Mouse (Mus musculus) midbrain, postnatal 0 days (tissue): ENCODE measurements around the gene Gli2. TPM values are rescaled to one million over a fixed set of nuclear protein-coding genes. Genes with fewer than 3 reads are reported as not detected.

Source experiments
- ATAC-seq: fragments of 200-750 bp; cut with Nextera tagmentation; 2 replicates; pipeline ENCODE4 v1.8.0; 2017; ENCODE audit warnings: moderate number of reproducible peaks, mild to moderate bottlenecking, moderate TSS enrichment, moderate library complexity; ENCODE audit not compliant: low FRiP score
- DNase-seq: peaks from one replicate; pipeline ENCODE4 v3.0.0-alpha.2; 2015; ENCODE audit warnings: low spot score
- H3K27ac ChIP-seq: fragments of 300-500 bp; sonication (generic); 2 replicates; pipeline ENCODE4 v1.5.1; 2014; ENCODE audit warnings: low read depth, mild to moderate bottlenecking, low read length, mixed read lengths
- H3K27me3 ChIP-seq: fragments of 300-500 bp; sonication (generic); 2 replicates; pipeline ENCODE4 v1.6.1; 2014; ENCODE audit warnings: low read length, control low read depth, mixed read lengths; ENCODE audit not compliant: insufficient read depth
- H3K36me3 ChIP-seq: fragments of 300-500 bp; sonication (generic); 2 replicates; pipeline ENCODE4 v1.6.1; 2014; ENCODE audit warnings: low read length, control low read depth, mixed read lengths; ENCODE audit not compliant: insufficient read depth
- H3K4me1 ChIP-seq: fragments of 300-500 bp; sonication (generic); 2 replicates; pipeline ENCODE4 v1.6.1; 2014; ENCODE audit warnings: mild to moderate bottlenecking, control low read depth, antibody characterized with exemption, low read length, mixed read lengths; ENCODE audit not compliant: insufficient read depth
- H3K4me2 ChIP-seq: fragments of 300-500 bp; sonication (generic); 2 replicates; pipeline ENCODE4 v1.6.1; 2014; ENCODE audit warnings: low read depth, mild to moderate bottlenecking, low read length, mixed read lengths; ENCODE audit not compliant: poor library complexity, severe bottlenecking
- H3K4me3 ChIP-seq: fragments of 300-500 bp; sonication (generic); 2 replicates; pipeline ENCODE4 v1.5.1; 2014; ENCODE audit warnings: low read depth, mild to moderate bottlenecking, low read length, moderate library complexity
- H3K9ac ChIP-seq: fragments of 300-500 bp; sonication (generic); replicated peaks from 2 replicates; pipeline ENCODE4 v1.6.1; 2014; ENCODE audit warnings: mild to moderate bottlenecking, low read length, moderate library complexity, mixed read lengths; ENCODE audit not compliant: poor library complexity, severe bottlenecking
- H3K9me3 ChIP-seq: fragments of 300-500 bp; sonication (generic); 2 replicates; pipeline ENCODE4 v1.6.1; 2016; ENCODE audit warnings: low read length, control low read depth
- CTCF ChIP-seq: IDR thresholded peaks from 2 replicates; pipeline ENCODE4 v1.5.1; 2016; ENCODE audit warnings: antibody characterized with exemption, mild to moderate bottlenecking
- WGBS: fragments of 180-500 bp; shearing (Covaris S2); extraction: QIAGEN DNeasy Blood & Tissue Kit; methylation state at CpG from one replicate; pipeline ENCODE4 v1.1.7; 2014; 5-methylcytosine and 5-hydroxymethylcytosine counted together
- polyA plus RNA-seq: library from polyadenylated mRNA; unstranded; fragments of >200 nt; fragmentation: Nextera tagmentation; extraction: Ambion mirVana; gene quantifications from 2 replicates; pipeline ENCODE4 v1.2.1, GENCODE M21; 2015
- total RNA-seq: library from RNA; depleted of rRNA; stranded (reverse); fragments of >200 nt; gene quantifications from 2 replicates; pipeline ENCODE4 v1.2.3, GENCODE M21; 2014

The Gli2 gene
- total and polyA plus RNA-seq, 2 experiments from 2014 or later: 0.84 to 4.7 TPM

DNA sequence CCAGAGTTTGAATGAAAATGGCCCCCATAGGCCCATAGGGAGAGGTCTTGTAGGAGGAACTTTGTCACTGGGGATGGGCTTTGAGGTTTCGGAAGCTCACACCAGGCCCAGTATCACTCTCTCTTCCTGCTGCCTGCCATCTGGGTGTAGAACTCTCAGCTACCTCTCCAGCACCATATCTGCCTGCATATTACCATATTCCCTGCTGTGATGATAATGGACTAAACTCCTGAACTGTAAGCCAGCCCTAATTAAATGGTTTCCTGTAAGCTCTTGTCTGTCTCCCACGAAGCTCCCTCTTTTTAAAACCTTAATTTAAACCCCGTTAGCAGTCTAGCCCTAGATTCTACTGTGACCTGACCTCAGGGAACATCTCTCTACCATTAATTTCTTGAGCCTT, 149.0 kb downstream of the Gli2 start:
- Histone ChIP-seq H3K27ac (no peak overlapping the region), H3K4me3 (no peak overlapping the region), H3K4me2 (no peak overlapping the region), H3K27me3 (no peaks in the 10 kb centered on the region), H3K36me3 (no peaks in the 10 kb centered on the region), H3K4me1 (no peaks in the 10 kb centered on the region), H3K9ac (no peak overlapping the region), H3K9me3 (no peaks in the 10 kb centered on the region)
- no peak for DNase-seq
- TF ChIP-seq CTCF: no peak
- ATAC-seq: no peak
- 60% methylated on average over 3 of the region's 3 CpGs for WGBS

DNA sequence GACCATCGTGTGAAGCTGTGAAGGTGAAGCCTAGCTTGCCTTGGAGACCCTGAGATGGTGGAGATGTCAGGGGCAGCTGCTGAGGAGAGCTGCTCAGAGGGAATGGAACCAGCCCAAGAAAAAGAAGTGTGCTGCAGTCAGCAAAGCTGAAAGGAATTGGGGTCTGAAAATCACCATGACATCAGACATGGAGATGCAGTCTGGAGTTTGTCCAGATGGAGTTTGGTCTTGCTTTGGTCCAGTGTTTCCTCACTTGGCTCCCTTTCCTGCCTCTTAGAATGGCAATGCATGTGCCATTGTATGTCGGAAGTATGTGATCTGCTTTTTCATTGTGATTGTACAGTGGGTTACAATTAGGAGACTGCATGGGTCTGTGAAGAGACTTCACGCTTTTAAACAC, 149.7 kb downstream of the Gli2 start:
- ATAC-seq (no peak), DNase-seq (peak; percentile 56)
- 84% methylated on average over 3 of the region's 3 CpGs for WGBS
- no peak for TF ChIP-seq CTCF
- Histone ChIP-seq H3K9ac (no peak overlapping the region), H3K36me3 (no peaks in the 10 kb centered on the region), H3K27me3 (no peaks in the 10 kb centered on the region), H3K9me3 (no peaks in the 10 kb centered on the region), H3K27ac (no peak overlapping the region), H3K4me1 (no peaks in the 10 kb centered on the region), H3K4me3 (no peak overlapping the region), H3K4me2 (no peak overlapping the region)

GRCm38 (mm10) chr1:118901868-118902586, 151.4 kb downstream of the Gli2 start:
- ATAC-seq (no peak), DNase-seq (no peak)
- Histone ChIP-seq H3K4me2 (no peak overlapping the region), H3K4me1 (no peaks in the 10 kb centered on the region), H3K9me3 (no peaks in the 10 kb centered on the region), H3K9ac (no peak overlapping the region), H3K27me3 (no peaks in the 10 kb centered on the region), H3K36me3 (no peaks in the 10 kb centered on the region), H3K4me3 (no peak overlapping the region), H3K27ac (no peak overlapping the region)
- 0 out of 2 replicates have a peak, but pooled peaks have one; percentile 6 for TF ChIP-seq CTCF
- WGBS: 41% methylated on average over 7 of the region's 8 CpGs

DNA sequence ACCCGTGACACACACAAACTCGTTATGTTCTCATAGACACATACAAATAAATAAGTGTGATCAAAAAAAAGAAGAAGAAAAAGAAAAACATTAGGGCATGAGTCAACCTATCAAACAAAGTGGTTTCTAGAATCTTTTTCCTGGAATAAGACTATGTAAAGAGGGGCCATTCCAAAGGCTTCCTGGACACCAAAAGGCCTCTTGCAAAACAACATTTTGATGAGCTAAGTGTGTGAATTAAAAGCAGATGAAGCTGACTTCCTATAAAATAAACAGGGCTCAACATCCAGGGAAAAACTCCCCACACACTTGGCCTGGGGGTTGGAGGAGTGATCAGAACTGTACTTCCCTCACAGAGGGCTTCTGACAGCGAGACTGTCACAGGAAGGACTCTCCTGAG, 155.1 kb downstream of the Gli2 start:
- ATAC-seq (no peak), DNase-seq (no peak)
- no peak overlapping the region for H3K9ac ChIP-seq
- WGBS: 91% methylated on average over 3 of the region's 3 CpGs
- no peak overlapping the region for H3K4me2 ChIP-seq
- H3K27me3 ChIP-seq: no peaks in the 10 kb centered on the region
- no peak overlapping the region for H3K27ac ChIP-seq
- H3K36me3 ChIP-seq: no peaks in the 10 kb centered on the region
- H3K9me3 ChIP-seq: no peaks in the 10 kb centered on the region
- H3K4me3 ChIP-seq: no peak overlapping the region
- no peak for TF ChIP-seq CTCF
- H3K4me1 ChIP-seq: no peaks in the 10 kb centered on the region

DNA sequence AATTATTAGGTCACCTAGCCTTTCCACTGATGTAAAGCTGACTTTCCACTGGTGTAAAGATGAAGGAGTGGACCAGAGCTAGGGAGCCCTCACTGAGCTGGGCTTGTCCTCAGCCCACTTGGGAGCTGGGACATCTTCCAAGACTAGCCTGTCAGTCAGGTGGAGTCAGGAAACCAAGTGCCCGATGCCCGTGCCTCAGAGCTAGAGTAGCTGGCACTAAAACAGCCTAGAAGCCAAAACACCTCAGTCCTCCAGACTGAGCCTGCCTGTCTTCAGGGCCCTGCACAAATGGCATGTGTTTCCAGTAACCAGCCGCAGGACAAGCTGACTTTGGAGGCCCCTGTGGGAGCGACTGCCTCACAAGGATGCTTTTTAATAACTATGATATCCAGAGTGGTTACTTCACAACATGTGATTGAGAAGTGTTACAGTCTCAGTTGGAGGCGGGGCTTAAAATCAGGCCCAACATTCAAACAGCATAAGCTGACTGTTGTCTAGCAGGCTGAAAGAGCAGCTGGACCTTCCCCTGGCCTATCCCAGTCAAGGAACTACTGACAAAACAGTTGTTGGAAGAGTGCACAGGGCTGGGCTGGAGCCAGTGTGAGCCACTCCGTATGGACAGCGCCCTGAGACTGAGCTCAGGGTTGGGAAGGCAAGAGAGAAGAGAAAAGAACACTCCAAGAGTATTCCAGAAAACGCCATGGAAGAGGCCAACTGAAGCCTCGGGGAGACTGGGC, 158.2 kb downstream of the Gli2 start:
- no peaks in the 10 kb centered on the region for H3K27me3 ChIP-seq
- H3K4me1 ChIP-seq: peaks cover 1% of the 10 kb centered on the region; the same call in 1 of the 2 replicates
- TF ChIP-seq CTCF: no peak
- WGBS: 77% methylated on average over 9 of the region's 9 CpGs
- H3K9me3 ChIP-seq: no peaks in the 10 kb centered on the region
- H3K36me3 ChIP-seq: no peaks in the 10 kb centered on the region
- no peak overlapping the region for H3K27ac ChIP-seq
- H3K9ac ChIP-seq: no peak overlapping the region
- no peak overlapping the region for H3K4me3 ChIP-seq
- no peak for DNase-seq
- H3K4me2 ChIP-seq: no peak overlapping the region
- no peak; the same call in 1 of the 2 replicates for ATAC-seq

DNA sequence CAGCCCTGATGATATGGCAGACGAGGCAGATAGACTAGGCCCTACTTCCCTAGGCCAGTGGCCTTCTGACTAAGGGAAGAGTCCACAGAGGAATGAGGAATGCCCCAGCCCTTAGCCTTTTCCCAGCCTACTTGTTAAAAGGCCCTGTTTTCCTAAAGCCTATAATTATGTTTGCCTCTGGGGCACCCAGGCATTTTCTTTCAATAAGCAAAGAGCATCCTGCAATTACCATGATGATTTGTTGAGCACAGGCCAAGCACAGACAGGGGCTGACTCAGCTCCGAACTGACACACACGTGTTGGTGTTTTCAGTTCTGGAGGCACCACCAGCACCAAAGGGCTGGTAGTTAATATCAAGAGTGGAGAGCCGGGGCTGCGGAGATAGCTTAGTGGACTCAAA, 162.0 kb downstream of the Gli2 start:
- Histone ChIP-seq H3K9me3 (no peaks in the 10 kb centered on the region), H3K4me2 (no peak overlapping the region), H3K9ac (no peak overlapping the region), H3K27me3 (no peaks in the 10 kb centered on the region), H3K36me3 (no peaks in the 10 kb centered on the region), H3K27ac (no peak overlapping the region), H3K4me3 (no peak overlapping the region), H3K4me1 (peaks cover 3% of the 10 kb centered on the region; the same call in 1 of the 2 replicates)
- ATAC-seq (no peak), DNase-seq (no peak)
- 62% methylated on average over 5 of the region's 5 CpGs for WGBS
- no peak for TF ChIP-seq CTCF
